Mouse (Mus musculus): Measurements from ENCODE around the gene Tmem41a.

DNA sequence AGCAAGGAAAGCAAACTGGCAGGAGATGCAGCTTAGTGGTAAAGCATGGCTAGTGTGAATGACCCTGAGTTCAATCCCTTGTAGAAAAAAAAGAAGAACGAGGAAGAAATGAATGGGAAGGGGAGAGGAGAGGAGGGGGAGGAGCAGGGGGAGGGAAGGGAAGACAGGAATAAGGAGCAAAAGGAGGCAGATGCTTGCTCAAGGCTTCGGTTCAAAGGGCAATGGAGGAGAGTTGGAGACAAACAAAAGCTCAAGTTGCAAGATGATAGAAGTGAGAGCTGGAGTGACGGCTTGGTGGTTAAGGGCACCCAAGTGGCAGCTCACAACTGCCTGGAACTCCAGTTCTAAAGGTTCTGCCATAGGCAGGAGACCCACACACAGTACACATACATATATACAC lies 38.8 kb upstream of the Tmem41a start:
- TF ChIP-seq GATA1 (IDR thresholded peaks at IDR 0.05; ENCODE audit: borderline replicate concordance, low read length) (no peak), CTCF (IDR thresholded peaks at IDR 0.05; ENCODE audit: low read depth, low read length) (no peak), TAL1 (conservative IDR thresholded peaks at IDR 0.05; ENCODE audit: low read depth, low read length) (no peak), GATA2 (IDR thresholded peaks at IDR 0.05; ENCODE audit: borderline replicate concordance, low read depth, low read length) (no peak)
